Mouse (Mus musculus): ENCODE data around the gene Dppa5a.
"Not testable (repeated sequence)": the region's sequence is repeated elsewhere in the genome, so short reads cannot be mapped to it uniquely, and the experiment has no call there.

The Dppa5a gene

GRCm38 (mm10) chr9:78367959-78368358 is at the start of gene Dppa5a:
Gene Dppa5a (minus strand): TSS chr9:78368177.
- DNase-seq: not testable (repeated sequence)

- no peak for DNase-seq
These were observed 33.6 kb upstream of the Dppa5a start for GRCm38 (mm10) chr9:78401596-78401995.

- no peak for DNase-seq
These were observed 32.6 kb upstream of the Dppa5a start for GRCm38 (mm10) chr9:78400570-78400969.

- no peak for DNase-seq
These were observed 28.5 kb upstream of the Dppa5a start for GRCm38 (mm10) chr9:78396517-78396916.

- DNase-seq: peak; percentile 16 to 67
These were observed 27.8 kb upstream of the Dppa5a start, which contains the start of gene Ddx43 for GRCm38 (mm10) chr9:78395630-78396351. Gene Ddx43 (plus strand): TSS chr9:78395777.

- DNase-seq: no peak
These were observed 27.3 kb upstream of the Dppa5a start for GRCm38 (mm10) chr9:78395244-78395629.

GRCm38 (mm10) chr9:78394602-78395001 is 26.6 kb upstream of the Dppa5a start:
- no peak for DNase-seq

- no peak for DNase-seq
These were observed 25.8 kb upstream of the Dppa5a start for GRCm38 (mm10) chr9:78393741-78394140.

- DNase-seq: no peak
These were observed 22.0 kb upstream of the Dppa5a start for GRCm38 (mm10) chr9:78389981-78390380.

- no peak for DNase-seq
These were observed 19.0 kb upstream of the Dppa5a start for GRCm38 (mm10) chr9:78386947-78387346.

- peak in 1 of 2 experiments; percentile 33 for DNase-seq
These were observed 17.9 kb upstream of the Dppa5a start for GRCm38 (mm10) chr9:78385893-78386292.

- peak in 1 of 2 experiments; percentile 5 for DNase-seq
These were observed 10.3 kb upstream of the Dppa5a start, which contains the start of gene Ooep for GRCm38 (mm10) chr9:78378113-78378785. Gene Ooep (minus strand): TSS chr9:78378725.

GRCm38 (mm10) chr9:78377546-78377945 is 9.6 kb upstream of the Dppa5a start:
- DNase-seq: no peak

GRCm38 (mm10) chr9:78375486-78375885 is 7.5 kb upstream of the Dppa5a start:
- no peak for DNase-seq

GRCm38 (mm10) chr9:78374885-78375389 is 7.0 kb upstream of the Dppa5a start:
- DNase-seq: no peak

GRCm38 (mm10) chr9:78374397-78374796 is 6.4 kb upstream of the Dppa5a start:
- no peak for DNase-seq

- no peak for DNase-seq
These were observed 5.0 kb upstream of the Dppa5a start for GRCm38 (mm10) chr9:78372827-78373504.

GRCm38 (mm10) chr9:78371441-78371840 is 3.5 kb upstream of the Dppa5a start:
- no peak for DNase-seq

- no peak for DNase-seq
These were observed 1.8 kb upstream of the Dppa5a start for GRCm38 (mm10) chr9:78369786-78370185.

- DNase-seq: no peak
These were observed 1.4 kb upstream of the Dppa5a start for GRCm38 (mm10) chr9:78369349-78369748.

- no peak for DNase-seq
These were observed 805 bp upstream of the Dppa5a start for GRCm38 (mm10) chr9:78368671-78369293.

- no peak for DNase-seq
These were observed 2.0 kb downstream of the Dppa5a start for GRCm38 (mm10) chr9:78365850-78366544.

Data from kidney, postnatal 25 days (tissue).